Mouse (Mus musculus) MEL (cell line): ENCODE measurements around the gene Has3. TPM values are rescaled to one million over a fixed set of nuclear protein-coding genes. Genes with fewer than 3 reads are reported as not detected.

Source experiments
- DNase-seq: peaks from one replicate; pipeline ENCODE4 v3.0.0; 2011; ENCODE audit warnings: low read depth, low spot score
- H3K27ac ChIP-seq: 2 replicates; pipeline ENCODE4 v1.5.1; 2012; ENCODE audit warnings: low read depth, mild to moderate bottlenecking, control low read depth, low read length, moderate library complexity; ENCODE audit not compliant: control insufficient read depth
- H3K27me3 ChIP-seq, 2 experiments: fragments of 150-350 bp in 1 of 2; sonication (generic) in 1 of 2; 2 replicates each; pipeline ENCODE4 v1.6.1; 2012; ENCODE audit warnings: low read length in 2 of 2, mild to moderate bottlenecking in 2 of 2, improper control_type of control experiment in 1 of 2, moderate library complexity in 1 of 2; ENCODE audit not compliant: insufficient read depth in 2 of 2, control insufficient read depth in 1 of 2
- H3K36me3 ChIP-seq, 2 experiments: 2 replicates each; pipeline ENCODE4 v1.6.1; 2012 to 2014; ENCODE audit warnings: low read length in 2 of 2, improper control_type of control experiment in 1 of 2, inconsistent platforms in 1 of 2, mild to moderate bottlenecking in 1 of 2; ENCODE audit not compliant: insufficient read depth in 2 of 2, control insufficient read depth in 1 of 2
- H3K4me1 ChIP-seq, 2 experiments: fragments of 150-350 bp in 1 of 2; sonication (generic) in 1 of 2; 2 replicates each; pipeline ENCODE4 v1.6.1; 2012; ENCODE audit warnings: low read length in 2 of 2, improper control_type of control experiment in 1 of 2, mild to moderate bottlenecking in 1 of 2; ENCODE audit not compliant: insufficient read depth in 2 of 2, control insufficient read depth in 1 of 2
- H3K4me3 ChIP-seq, 2 experiments: fragments of 150-350 bp in 1 of 2; sonication (generic) in 1 of 2; 2 replicates each; pipeline ENCODE4 v1.5.1; 2012; ENCODE audit warnings: low read depth in 2 of 2, low read length in 2 of 2, mild to moderate bottlenecking in 2 of 2, moderate library complexity in 2 of 2, control low read depth in 1 of 2, improper control_type of control experiment in 1 of 2; ENCODE audit not compliant: control insufficient read depth in 1 of 2, insufficient read depth in 1 of 2
- H3K79me2 ChIP-seq: 2 replicates; pipeline ENCODE4 v1.6.1; 2012; ENCODE audit warnings: mild to moderate bottlenecking, low read length, moderate library complexity; ENCODE audit not compliant: control insufficient read depth, poor library complexity, insufficient read depth
- H3K9ac ChIP-seq: 2 replicates; pipeline ENCODE4 v1.6.1; 2012; ENCODE audit warnings: low read depth, mild to moderate bottlenecking, control low read depth, low read length, moderate library complexity; ENCODE audit not compliant: control insufficient read depth, poor library complexity, severe bottlenecking
- H3K9me3 ChIP-seq: fragments of 150-350 bp; sonication (generic); replicated peaks from 2 replicates; pipeline ENCODE4 v1.6.1; 2012; ENCODE audit warnings: mild to moderate bottlenecking, low read length, improper control_type of control experiment, moderate library complexity; ENCODE audit not compliant: insufficient read depth
- CTCF ChIP-seq, 3 experiments: IDR thresholded peaks in 2 of 3; conservative IDR thresholded peaks in 1 of 3; 2 replicates each; pipeline ENCODE4 v1.5.1; 2011 to 2012; ENCODE audit warnings: low read length in 3 of 3, low read depth in 2 of 3, mild to moderate bottlenecking in 2 of 3, improper control_type of control experiment in 1 of 3, inconsistent platforms in 1 of 3, mixed read lengths in 1 of 3, moderate library complexity in 1 of 3; ENCODE audit not compliant: control insufficient read depth in 1 of 3, insufficient read depth in 1 of 3, poor library complexity in 1 of 3, severe bottlenecking in 1 of 3
- E2F4 ChIP-seq: IDR thresholded peaks from 2 replicates; pipeline ENCODE4 v1.6.1; 2011; ENCODE audit warnings: low read depth, low read length, improper control_type of control experiment, borderline replicate concordance
- ETS1 ChIP-seq: IDR thresholded peaks from 2 replicates; pipeline ENCODE4 v1.6.1; 2012; ENCODE audit warnings: low read depth, mild to moderate bottlenecking, inconsistent platforms, low read length, improper control_type of control experiment, moderate library complexity
- GABPA ChIP-seq: IDR thresholded peaks from 2 replicates; pipeline ENCODE4 v1.6.1; 2012; ENCODE audit warnings: low read depth, mild to moderate bottlenecking, inconsistent platforms, low read length, improper control_type of control experiment, moderate library complexity
- JUND ChIP-seq: IDR thresholded peaks from 2 replicates; pipeline ENCODE4 v1.6.1; 2011; ENCODE audit warnings: low read depth, mild to moderate bottlenecking, improper control_type of control experiment, low read length
- MAX ChIP-seq: IDR thresholded peaks from 2 replicates; pipeline ENCODE4 v1.6.1; 2011; ENCODE audit warnings: low read length, improper control_type of control experiment
- MAZ ChIP-seq: IDR thresholded peaks from 2 replicates; pipeline ENCODE4 v1.6.1; 2012; ENCODE audit warnings: low read depth, mild to moderate bottlenecking, inconsistent platforms, low read length, improper control_type of control experiment
- MEF2A ChIP-seq: IDR thresholded peaks from 2 replicates; pipeline ENCODE4 v1.6.1; 2014; ENCODE audit warnings: low read depth, mild to moderate bottlenecking, inconsistent platforms, low read length, improper control_type of control experiment; ENCODE audit not compliant: poor library complexity, insufficient replicate concordance, severe bottlenecking; ENCODE audit errors: extremely low read depth
- MYC ChIP-seq: IDR thresholded peaks from 2 replicates; pipeline ENCODE4 v1.6.1; 2011; ENCODE audit warnings: low read depth, mild to moderate bottlenecking, low read length, improper control_type of control experiment, moderate library complexity
- POLR2A ChIP-seq, 2 experiments: IDR thresholded peaks; 2 replicates each; pipeline ENCODE4 v1.6.1; 2011 to 2012; ENCODE audit warnings: low read length in 2 of 2, mild to moderate bottlenecking in 2 of 2, control low read depth in 1 of 2, improper control_type of control experiment in 1 of 2, low read depth in 1 of 2, moderate library complexity in 1 of 2; ENCODE audit not compliant: control insufficient read depth in 1 of 2, insufficient read depth in 1 of 2, poor library complexity in 1 of 2
- POLR2AphosphoS2 ChIP-seq: IDR thresholded peaks from 2 replicates; pipeline ENCODE4 v1.6.1; 2011; ENCODE audit warnings: low read length, improper control_type of control experiment
- POLR2AphosphoS5 ChIP-seq: IDR thresholded peaks from 2 replicates; pipeline ENCODE4 v1.6.1; 2012; ENCODE audit warnings: low read depth, borderline replicate concordance, mild to moderate bottlenecking, inconsistent platforms, low read length, moderate library complexity, mixed read lengths
- RAD21 ChIP-seq: IDR thresholded peaks from 2 replicates; pipeline ENCODE4 v1.6.1; 2011; ENCODE audit warnings: mild to moderate bottlenecking, low read depth, low read length, improper control_type of control experiment
- SIN3A ChIP-seq: IDR thresholded peaks from 2 replicates; pipeline ENCODE4 v1.6.1; 2012; ENCODE audit warnings: low read length, improper control_type of control experiment, inconsistent platforms
- SMC3 ChIP-seq: IDR thresholded peaks from 2 replicates; pipeline ENCODE4 v1.6.1; 2011; ENCODE audit warnings: low read depth, low read length, improper control_type of control experiment
- TAL1 ChIP-seq: IDR thresholded peaks from 2 replicates; pipeline ENCODE4 v1.6.1; 2012; ENCODE audit warnings: mild to moderate bottlenecking, inconsistent platforms, low read length, moderate library complexity, mixed read lengths
- TCF12 ChIP-seq: IDR thresholded peaks from 2 replicates; pipeline ENCODE4 v1.6.1; 2014; ENCODE audit warnings: low read depth, mild to moderate bottlenecking, inconsistent platforms, low read length, improper control_type of control experiment, moderate library complexity
- USF1 ChIP-seq: IDR thresholded peaks from 2 replicates; pipeline ENCODE4 v1.6.1; 2014; ENCODE audit warnings: low read depth, mild to moderate bottlenecking, inconsistent platforms, low read length, improper control_type of control experiment, moderate library complexity
- USF2 ChIP-seq, 2 experiments: IDR thresholded peaks; 2 replicates each; pipeline ENCODE4 v1.6.1; 2011 to 2012; ENCODE audit warnings: improper control_type of control experiment in 2 of 2, low read length in 2 of 2, borderline replicate concordance in 1 of 2, inconsistent platforms in 1 of 2, low read depth in 1 of 2, mild to moderate bottlenecking in 1 of 2; ENCODE audit not compliant: insufficient read depth in 1 of 2
- ZNF384 ChIP-seq: IDR thresholded peaks from 2 replicates; pipeline ENCODE4 v1.6.1; 2012; ENCODE audit warnings: low read depth, mild to moderate bottlenecking, inconsistent platforms, low read length, improper control_type of control experiment
- polyA plus RNA-seq, 2 experiments: library from polyadenylated mRNA; stranded (reverse) in 1 of 2; unstranded in 1 of 2; fragments of >175 nt in 1 of 2; fragments of >200 nt in 1 of 2; gene quantifications; 2 replicates each; pipeline versions ENCODE4 v1.2.1 to v1.2.4; 2012; ENCODE audit warnings: low replicate concordance in 2 of 2, low read depth in 1 of 2; ENCODE audit not compliant: insufficient read length in 2 of 2, insufficient read depth in 1 of 2, missing spikeins in 1 of 2
- total RNA-seq: library from RNA; depleted of rRNA; stranded (reverse); fragments of 300-350 nt; gene quantifications from 2 replicates; pipeline ENCODE4 v1.2.3, GENCODE M21; 2012

Has3 gene
- total and polyA plus RNA-seq, 3 experiments, result 0.40 to 5.8 TPM; not detected in 1

DNA sequence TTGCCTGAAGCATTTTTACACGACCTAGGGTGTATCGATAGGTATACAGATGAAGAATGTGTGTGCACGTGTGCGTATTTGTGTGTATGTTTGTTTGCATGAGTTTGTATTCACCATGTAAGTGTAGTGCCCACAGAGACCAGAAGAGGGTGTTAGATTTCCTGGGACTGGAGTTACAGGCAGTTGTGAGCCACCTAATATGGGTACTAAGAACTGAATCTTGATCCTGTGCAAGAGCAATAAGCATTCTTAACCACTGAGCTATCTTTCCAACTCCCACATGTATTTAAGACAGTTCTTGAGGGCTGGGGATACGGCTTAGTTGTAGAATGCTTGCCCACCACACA, 50.3 kb downstream of the Has3 start:
- TF ChIP-seq USF2 (IDR thresholded peaks at IDR 0.05; ENCODE audit: borderline replicate concordance in 1 of 2, insufficient read depth in 1 of 2, low read depth in 1 of 2, low read length in 2 of 2), result no peak
- TF ChIP-seq CTCF (IDR thresholded peaks at IDR 0.05 in 2 of 3, conservative IDR thresholded peaks at IDR 0.05 in 1 of 3; ENCODE audit: control insufficient read depth in 1 of 3, insufficient read depth in 1 of 3, low read depth in 2 of 3, low read length in 3 of 3, poor library complexity in 1 of 3, severe bottlenecking in 1 of 3), result peak in 2 of 3 experiments; percentile 18 to 31; a peak in 1 of 6 replicates
- TF ChIP-seq SMC3, result peak; percentile 17; the same call in 1 of the 2 replicates
- TF ChIP-seq GABPA, result no peak
- no peak for TF ChIP-seq USF1
- Histone ChIP-seq H3K27me3 (no peaks in the 10 kb centered on the region), H3K79me2 (no peaks in the 10 kb centered on the region), H3K27ac (no peak overlapping the region), H3K9me3 (no peaks in the 10 kb centered on the region), H3K4me1 (no peaks in the 10 kb centered on the region), H3K9ac (no peak overlapping the region), H3K4me3 (no peak overlapping the region), H3K36me3 (peaks cover 0 to 44% of the 10 kb centered on the region in 2 experiments; a peak in 2 of 4 replicates)
- DNase-seq, result peak; percentile 38

DNA sequence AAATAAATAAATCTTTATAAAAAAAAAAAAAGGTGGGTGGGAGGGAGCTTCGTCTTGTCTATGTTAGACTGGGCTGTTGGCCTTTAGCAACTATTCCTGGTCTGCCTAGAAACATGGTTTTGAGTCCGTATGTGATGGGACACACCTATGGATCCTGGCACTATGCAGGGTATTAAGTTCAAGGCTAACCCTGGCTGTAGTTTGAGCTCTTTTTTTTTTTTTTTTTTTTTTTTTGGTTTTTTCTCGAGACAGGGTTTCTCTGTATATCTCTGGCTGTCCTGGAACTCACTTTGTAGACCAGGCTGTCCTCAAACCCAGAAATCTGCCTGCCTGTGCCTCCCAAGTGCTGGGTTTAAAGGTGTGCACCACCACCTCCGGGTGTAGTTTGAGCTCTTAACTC, 54.0 kb downstream of the Has3 start:
- Histone ChIP-seq H3K27ac (no peak overlapping the region), H3K9ac (no peak overlapping the region), H3K9me3 (no peaks in the 10 kb centered on the region), H3K36me3 (peaks cover 6 to 11% of the 10 kb centered on the region in 2 experiments), H3K79me2 (no peaks in the 10 kb centered on the region), H3K4me1 (no peaks in the 10 kb centered on the region; a peak in 1 of 4 replicates), H3K4me3 (no peak overlapping the region), H3K27me3 (no peaks in the 10 kb centered on the region)
- no peak for DNase-seq
- TF ChIP-seq JUND (no peak), ZNF384 (peak; percentile 54), POLR2AphosphoS5 (no peak), SIN3A (no peak), MEF2A (no peak), POLR2AphosphoS2 (0 out of 2 replicates have a peak, but pooled peaks have one; percentile 12), MAX (no peak), ETS1 (no peak)

DNA sequence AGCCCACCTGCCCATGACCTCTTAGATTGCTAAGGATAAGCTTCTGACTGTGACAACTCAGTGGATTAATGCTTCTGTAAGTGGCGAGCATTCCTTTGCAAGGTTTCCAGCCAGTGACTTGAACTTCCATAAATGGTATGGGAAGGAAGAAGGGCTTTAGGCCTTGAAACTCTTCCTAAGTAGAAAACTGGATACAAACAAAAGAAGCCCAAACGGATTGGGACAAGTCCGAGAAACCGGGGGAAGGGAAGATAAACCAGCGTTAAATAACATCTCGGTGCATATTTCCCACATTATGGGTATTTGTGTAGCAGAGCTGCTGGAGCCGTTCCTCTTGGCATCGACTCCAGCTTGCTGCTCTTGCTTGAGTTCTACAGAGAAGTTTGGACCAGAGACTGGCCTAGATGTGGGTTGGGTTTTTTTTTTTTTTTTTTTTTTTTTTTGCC, 54.9 kb downstream of the Has3 start:
- H3K4me3 ChIP-seq, result no peak overlapping the region
- H3K4me1 ChIP-seq, result no peaks in the 10 kb centered on the region; a peak in 1 of 4 replicates
- no peaks in the 10 kb centered on the region for H3K9me3 ChIP-seq
- H3K27me3 ChIP-seq, result no peaks in the 10 kb centered on the region
- no peak for DNase-seq
- no peak overlapping the region for H3K9ac ChIP-seq
- TF ChIP-seq MAZ (no peak), MYC (no peak), TAL1 (no peak), E2F4 (no peak), POLR2A (IDR thresholded peaks at IDR 0.05; ENCODE audit: control insufficient read depth in 1 of 2, insufficient read depth in 1 of 2, low read depth in 1 of 2, low read length in 2 of 2, poor library complexity in 1 of 2) (no peak), TCF12 (no peak), RAD21 (no peak)
- TF ChIP-seq, all 39 proteins: peak for 0
- no peaks in the 10 kb centered on the region for H3K79me2 ChIP-seq
- H3K36me3 ChIP-seq, result peaks cover 8 to 10% of the 10 kb centered on the region in 2 experiments
- no peak overlapping the region for H3K27ac ChIP-seq
